Mouse (Mus musculus): ENCODE measurements around the gene Armc10. TPM values are rescaled to one million over a fixed set of nuclear protein-coding genes. Genes with fewer than 3 reads are reported as not detected.

The Armc10 gene
- total RNA-seq (2023) = 10 to 100 TPM; 19.8 to 20.9 TPM

DNA sequence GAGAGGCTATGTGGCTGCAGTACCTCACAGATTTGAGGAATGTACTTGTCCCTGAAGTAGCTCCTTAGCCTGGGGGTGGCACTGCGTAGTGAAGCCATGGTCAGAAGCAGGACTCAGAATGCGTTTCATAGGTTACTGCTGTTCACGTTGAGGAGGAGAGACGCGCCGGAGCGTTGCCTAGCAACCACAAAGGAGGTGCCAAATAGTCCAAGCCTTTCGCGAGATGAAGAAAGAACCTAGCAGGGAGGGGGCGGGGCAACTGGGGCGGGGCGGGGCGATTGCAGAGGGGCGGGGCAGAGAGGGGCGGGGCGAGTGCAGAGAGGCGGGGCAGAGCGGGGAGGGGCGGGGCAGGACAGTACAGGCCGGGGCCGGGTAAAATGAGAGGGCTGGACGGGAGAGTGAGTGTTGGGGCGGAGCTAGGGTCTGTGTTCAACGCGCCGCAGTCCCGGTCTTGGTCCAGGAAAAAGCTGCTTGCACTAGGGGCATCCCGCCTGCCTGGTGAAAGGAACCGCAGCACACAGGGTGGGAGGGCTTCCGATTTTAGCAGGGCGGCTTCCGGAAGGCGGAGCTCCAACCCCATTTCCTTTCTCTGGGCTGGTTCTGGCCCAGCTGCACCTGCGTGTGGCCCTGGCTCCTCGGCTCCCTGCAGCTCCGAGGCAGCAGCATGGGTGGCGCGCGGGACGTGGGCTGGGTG, at the start of gene Armc10, which contains the start of gene Fbxl13:
Armc10 (plus strand) TSS at position 375 of the 694 bp plus-strand sequence.
Fbxl13 (minus strand) TSS at position 196 of the 694 bp plus-strand sequence.

DNA sequence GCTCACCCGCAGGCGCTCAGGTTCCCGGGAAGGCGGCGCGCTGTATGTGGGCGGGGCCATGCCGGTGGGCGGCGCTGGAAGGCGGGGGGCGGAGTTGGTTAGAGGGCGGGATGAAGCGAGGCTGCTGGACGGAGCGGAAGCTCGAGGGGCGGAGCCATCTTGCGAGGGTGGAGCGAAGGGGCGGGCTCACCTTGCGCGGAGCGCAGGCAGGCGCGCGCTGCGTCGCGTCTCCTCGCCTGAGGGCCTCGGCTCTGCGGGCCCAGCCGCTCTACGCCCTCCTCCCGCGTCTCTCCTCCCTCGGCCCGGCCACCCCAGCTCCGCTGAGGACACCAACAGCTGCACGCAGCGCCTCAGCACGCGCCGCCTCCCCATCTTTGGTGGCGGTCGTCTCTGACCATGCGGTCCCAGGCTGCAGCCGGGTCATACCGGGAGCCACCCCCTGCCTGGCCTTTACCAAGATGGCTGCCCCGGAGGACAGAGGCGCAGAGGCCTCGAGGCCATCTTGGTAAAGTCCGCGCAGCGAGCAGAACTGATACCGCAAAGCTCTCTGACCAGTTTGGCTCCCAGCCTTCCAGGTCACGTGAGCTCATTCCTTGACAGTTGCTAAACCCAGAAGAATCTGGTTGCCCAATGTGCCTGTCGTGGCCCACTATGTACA, 55.9 kb downstream of the Armc10 start, which contains the start of gene Napepld:
Napepld (minus strand) TSS at position 46 of the 658 bp plus-strand sequence.

Other genes with a start within 250 kb of the Armc10 start
- not detected for gene Ccdc146, start 221.1 kb upstream of the Armc10 start, total RNA-seq (2023)
- 1 to 10 TPM; 1.9 to 2.5 TPM for gene Fam185a, start 220.9 kb upstream of the Armc10 start, total RNA-seq (2023)
- not detected for gene Lrrc17, start 102.3 kb upstream of the Armc10 start, total RNA-seq (2023)
- not detected for gene Fbxl13, start 179 bp upstream of the Armc10 start, total RNA-seq (2023)
- 1 to 10 TPM in 1 of 2 experiments, under 1 TPM in 1; 0.76 to 1.4 TPM for gene Napepld, start 55.6 kb downstream of the Armc10 start, total RNA-seq (2023)
- 10 to 100 TPM; 59.1 to 59.2 TPM for gene Pmpcb, start 91.3 kb downstream of the Armc10 start, total RNA-seq (2023)
- gene Dnajc2, start 139.4 kb downstream of the Armc10 start, total RNA-seq (2023) = 10 to 100 TPM; 30.3 to 35.6 TPM
- gene Psmc2, start 139.5 kb downstream of the Armc10 start, total RNA-seq (2023) = 10 to 100 TPM; 57.3 to 61.5 TPM
- gene Slc26a5, start 219.8 kb downstream of the Armc10 start, total RNA-seq (2023) = not detected